Mouse (Mus musculus) embryonic facial prominence, embryonic 10.5 days (tissue): ENCODE results near the gene Nxt1. TPM values are rescaled to one million over a fixed set of nuclear protein-coding genes. Genes with fewer than 3 reads are reported as not detected.

ENCODE experiments used
- DNase-seq: peaks from one replicate; pipeline ENCODE4 v3.0.0-alpha.2; 2017; ENCODE audit warnings: low spot score
- H3K27ac ChIP-seq: fragments of 300-500 bp; sonication (generic); replicated peaks from 2 replicates; pipeline ENCODE4 v1.5.1; 2016; ENCODE audit warnings: mild to moderate bottlenecking
- H3K27me3 ChIP-seq: fragments of 300-500 bp; sonication (generic); replicated peaks from 2 replicates; pipeline ENCODE4 v1.6.1; 2016; ENCODE audit warnings: low read depth, mild to moderate bottlenecking; ENCODE audit not compliant: poor library complexity, severe bottlenecking
- H3K36me3 ChIP-seq: fragments of 300-500 bp; sonication (generic); replicated peaks from 2 replicates; pipeline ENCODE4 v1.6.1; 2016; ENCODE audit warnings: mild to moderate bottlenecking, moderate library complexity
- H3K4me1 ChIP-seq: fragments of 300-500 bp; sonication (generic); 2 replicates; pipeline ENCODE4 v1.6.1; 2016
- H3K4me3 ChIP-seq: fragments of 300-500 bp; sonication (generic); 2 replicates; pipeline ENCODE4 v1.5.1; 2016; ENCODE audit warnings: mild to moderate bottlenecking, moderate library complexity
- H3K9me3 ChIP-seq: fragments of 300-500 bp; sonication (generic); 2 replicates; pipeline ENCODE4 v1.6.1; 2016; ENCODE audit warnings: mild to moderate bottlenecking
- WGBS: fragments of 180-500 bp; shearing (Covaris S2); methylation state at CpG from one replicate; pipeline ENCODE4 v1.1.7; 2016; 5-methylcytosine and 5-hydroxymethylcytosine counted together
- polyA plus RNA-seq: library from polyadenylated mRNA; unstranded; fragments of >200 nt; fragmentation: Nextera tagmentation; extraction: Ambion mirVana; gene quantifications from 2 replicates; pipeline ENCODE4 v1.2.1, GENCODE M21; 2016

Gene Nxt1
- 142 and 154 TPM in 2 replicates for polyA plus RNA-seq

GRCm38 (mm10) chr2:148672199-148673096 lies at the start of gene Nxt1:
Gene Nxt1, plus strand, starts transcription at chr2:148672601.
- DNase-seq, result peak; percentile 97
- no peaks in the 10 kb centered on the region for H3K27me3 ChIP-seq
- H3K36me3 ChIP-seq, result peaks cover 32% of the 10 kb centered on the region
- peaks cover 33% of the 10 kb centered on the region for H3K4me1 ChIP-seq
- peak within 1 kb of the TSS; percentile 91 for H3K27ac ChIP-seq
- peak within 1 kb of the TSS; percentile 75 for H3K4me3 ChIP-seq
- no peaks in the 10 kb centered on the region for H3K9me3 ChIP-seq
- 2% methylated on average over 58 of the region's 58 CpGs for WGBS

- Histone ChIP-seq H3K4me1 (no peaks in the 10 kb centered on the region), H3K36me3 (no peaks in the 10 kb centered on the region), H3K27ac (no peak overlapping the region), H3K27me3 (no peaks in the 10 kb centered on the region), H3K4me3 (no peak overlapping the region), H3K9me3 (no peaks in the 10 kb centered on the region)
- 80% methylated on average over 2 of the region's 2 CpGs for WGBS
- no peak for DNase-seq
These were observed 49.3 kb upstream of the Nxt1 start for GRCm38 (mm10) chr2:148623067-148623466.

GRCm38 (mm10) chr2:148624484-148624883 lies 47.9 kb upstream of the Nxt1 start:
- H3K4me3 ChIP-seq, result no peak overlapping the region
- H3K27ac ChIP-seq, result no peak overlapping the region
- H3K36me3 ChIP-seq, result no peaks in the 10 kb centered on the region
- H3K4me1 ChIP-seq, result no peaks in the 10 kb centered on the region
- no peaks in the 10 kb centered on the region for H3K9me3 ChIP-seq
- WGBS, result 92% methylated on average over 3 of the region's 3 CpGs
- no peaks in the 10 kb centered on the region for H3K27me3 ChIP-seq
- no peak for DNase-seq

- WGBS, result 68% methylated on average over 3 of the region's 3 CpGs
These were observed 45.4 kb upstream of the Nxt1 start for GRCm38 (mm10) chr2:148627011-148627471.

DNA sequence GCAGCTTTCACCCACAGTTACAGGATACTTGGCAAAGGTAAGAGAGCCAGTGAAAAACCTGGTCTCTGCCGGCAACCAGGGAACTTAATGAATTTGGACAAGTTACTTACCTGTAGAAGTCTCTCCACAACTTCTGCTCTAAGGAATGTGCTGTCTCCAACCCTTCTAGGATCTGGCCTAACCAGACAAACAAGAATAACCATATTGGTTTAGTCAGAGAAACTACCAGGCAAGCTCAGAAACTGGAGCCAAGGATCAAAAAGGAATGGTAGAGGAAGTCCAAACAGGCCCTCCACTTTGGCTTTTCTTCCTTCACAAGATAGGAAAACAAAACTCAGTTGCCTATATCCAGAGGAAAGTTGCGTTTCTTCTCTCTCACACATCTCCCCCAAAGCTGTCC lies 41.4 kb upstream of the Nxt1 start:
- H3K9me3 ChIP-seq, result no peaks in the 10 kb centered on the region
- 86% methylated on average over 2 of the region's 2 CpGs for WGBS
- H3K4me1 ChIP-seq, result no peaks in the 10 kb centered on the region
- H3K36me3 ChIP-seq, result no peaks in the 10 kb centered on the region
- H3K27ac ChIP-seq, result no peak overlapping the region
- H3K4me3 ChIP-seq, result no peak overlapping the region
- no peak for DNase-seq
- H3K27me3 ChIP-seq, result no peaks in the 10 kb centered on the region

More at GRCm38 (mm10) chr2:148627011-148627471, 45.4 kb upstream of the Nxt1 start:
- H3K27ac ChIP-seq, result no peak overlapping the region
- H3K4me1 ChIP-seq, result no peaks in the 10 kb centered on the region
- no peak overlapping the region for H3K4me3 ChIP-seq
- no peaks in the 10 kb centered on the region for H3K9me3 ChIP-seq
- H3K36me3 ChIP-seq, result no peaks in the 10 kb centered on the region
- no peaks in the 10 kb centered on the region for H3K27me3 ChIP-seq
- no peak for DNase-seq

DNA sequence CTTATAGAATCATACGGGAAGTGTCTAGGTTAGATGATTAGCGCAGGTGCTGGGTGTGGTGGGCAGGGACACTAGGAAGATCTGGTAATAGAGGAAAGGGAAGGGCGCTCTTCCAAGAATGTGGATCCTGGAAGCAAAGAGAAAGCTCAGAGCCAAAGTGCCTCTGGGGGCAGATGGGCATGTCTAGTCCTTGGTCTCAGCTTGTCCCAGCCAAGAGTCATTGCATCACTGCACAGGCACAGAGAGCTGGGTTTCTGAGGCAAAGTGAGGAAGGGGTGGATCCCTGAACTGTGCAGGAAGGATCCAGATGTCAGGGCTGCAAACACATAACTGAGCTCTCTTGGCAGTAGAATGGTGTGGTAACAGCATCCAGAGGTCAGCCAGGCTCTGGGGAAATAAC lies 40.8 kb upstream of the Nxt1 start:
- DNase-seq, result no peak
- H3K27me3 ChIP-seq, result no peaks in the 10 kb centered on the region
- H3K9me3 ChIP-seq, result no peaks in the 10 kb centered on the region
- no peaks in the 10 kb centered on the region for H3K4me1 ChIP-seq
- 94% methylated on average over 3 of the region's 3 CpGs for WGBS
- no peak overlapping the region for H3K27ac ChIP-seq
- H3K4me3 ChIP-seq, result no peak overlapping the region
- H3K36me3 ChIP-seq, result no peaks in the 10 kb centered on the region

GRCm38 (mm10) chr2:148634466-148634865 lies 37.9 kb upstream of the Nxt1 start:
- Histone ChIP-seq H3K27me3 (no peaks in the 10 kb centered on the region), H3K4me1 (no peaks in the 10 kb centered on the region), H3K9me3 (no peaks in the 10 kb centered on the region), H3K4me3 (no peak overlapping the region), H3K27ac (no peak overlapping the region), H3K36me3 (no peaks in the 10 kb centered on the region)
- no peak for DNase-seq
- 90% methylated on average over 4 of the region's 4 CpGs for WGBS

DNA sequence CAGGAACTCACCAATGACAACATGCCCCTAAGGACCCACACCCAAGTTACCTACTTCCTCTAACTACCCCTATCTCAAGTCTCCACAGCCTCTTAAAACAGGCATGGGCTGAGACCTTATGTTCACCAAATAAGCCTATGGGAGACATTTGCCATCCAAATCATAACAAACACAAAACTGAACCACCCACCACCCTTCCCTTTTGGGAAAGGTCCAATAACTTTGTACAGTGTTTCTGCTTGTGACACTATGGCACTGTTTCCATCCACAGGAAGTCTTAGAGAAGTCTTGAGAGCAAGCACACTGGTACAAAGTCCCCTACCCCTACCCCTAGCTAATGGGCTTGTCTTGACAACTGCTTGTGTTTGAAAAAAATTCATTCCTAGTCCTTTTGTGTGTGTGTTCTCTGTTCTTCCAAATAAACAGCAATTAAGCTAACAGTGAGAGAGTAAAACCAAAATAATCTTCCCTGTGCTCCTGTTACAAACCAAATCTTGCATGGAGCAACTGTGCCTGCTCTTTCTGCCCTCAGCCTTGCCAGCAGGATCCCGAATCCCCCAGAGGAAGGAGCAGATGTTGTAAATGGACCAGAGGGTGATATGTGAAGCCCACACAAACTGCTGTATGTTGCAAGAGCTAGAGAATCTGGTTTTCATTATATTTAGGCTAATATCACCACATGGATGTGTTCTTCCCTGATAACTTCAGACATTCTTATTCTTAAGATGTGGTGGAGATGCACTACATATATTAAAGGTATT lies 29.6 kb upstream of the Nxt1 start:
- Histone ChIP-seq H3K4me1 (peaks cover 6% of the 10 kb centered on the region), H3K9me3 (no peaks in the 10 kb centered on the region), H3K27me3 (no peaks in the 10 kb centered on the region), H3K36me3 (no peaks in the 10 kb centered on the region), H3K4me3 (no peak overlapping the region), H3K27ac (no peak overlapping the region)
- DNase-seq, result peak; percentile 29
- 64% methylated on average over 1 of the region's 1 CpGs for WGBS

GRCm38 (mm10) chr2:148644421-148645000 lies 27.9 kb upstream of the Nxt1 start:
- H3K27me3 ChIP-seq, result no peaks in the 10 kb centered on the region
- H3K27ac ChIP-seq, result no peak overlapping the region
- H3K36me3 ChIP-seq, result no peaks in the 10 kb centered on the region
- no peak for DNase-seq
- no peak overlapping the region for H3K4me3 ChIP-seq
- no peaks in the 10 kb centered on the region for H3K9me3 ChIP-seq
- H3K4me1 ChIP-seq, result peaks cover 6% of the 10 kb centered on the region
- 86% methylated on average over 6 of the region's 6 CpGs for WGBS

DNA sequence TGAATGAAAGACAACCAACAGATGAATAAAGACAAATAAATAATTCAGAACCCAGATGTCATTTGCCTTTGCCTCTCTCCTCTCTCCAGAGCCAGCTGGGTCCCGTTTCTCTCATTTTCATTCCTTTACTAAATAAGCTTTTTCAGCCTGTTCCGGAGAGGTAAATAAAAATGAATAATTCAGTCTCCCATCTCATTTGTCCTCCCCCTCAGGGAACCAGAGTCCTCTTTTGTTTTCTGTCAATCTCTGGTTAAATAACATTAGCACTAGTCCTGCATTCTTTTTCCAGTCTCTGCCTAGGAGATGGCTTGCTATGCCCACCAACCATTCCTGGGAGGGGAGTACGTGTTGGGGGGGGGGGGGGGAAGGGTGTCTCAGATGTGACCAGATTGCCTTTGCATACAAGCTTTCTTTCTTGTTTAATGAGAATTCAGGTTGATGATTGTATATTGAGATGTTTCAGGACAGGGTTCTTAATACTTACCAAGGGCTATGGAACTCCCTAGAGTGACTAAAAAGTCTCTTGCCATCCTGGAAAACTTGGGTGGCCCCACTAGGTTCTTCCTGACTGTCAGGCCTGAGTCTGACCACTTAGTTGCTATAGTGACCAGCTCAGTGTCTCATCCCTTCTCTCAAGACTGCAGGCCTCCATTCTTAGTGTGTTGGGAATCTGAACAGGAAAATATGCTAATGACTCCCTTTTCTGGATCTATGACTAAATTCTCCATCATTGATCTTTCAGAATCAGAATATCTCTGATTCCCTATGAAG lies 21.6 kb upstream of the Nxt1 start:
- Histone ChIP-seq H3K27ac (no peak overlapping the region), H3K4me1 (no peaks in the 10 kb centered on the region), H3K36me3 (no peaks in the 10 kb centered on the region), H3K4me3 (no peak overlapping the region), H3K9me3 (no peaks in the 10 kb centered on the region), H3K27me3 (no peaks in the 10 kb centered on the region)
- DNase-seq, result no peak
- WGBS, result 33% methylated on average over 3 of the region's 3 CpGs

DNA sequence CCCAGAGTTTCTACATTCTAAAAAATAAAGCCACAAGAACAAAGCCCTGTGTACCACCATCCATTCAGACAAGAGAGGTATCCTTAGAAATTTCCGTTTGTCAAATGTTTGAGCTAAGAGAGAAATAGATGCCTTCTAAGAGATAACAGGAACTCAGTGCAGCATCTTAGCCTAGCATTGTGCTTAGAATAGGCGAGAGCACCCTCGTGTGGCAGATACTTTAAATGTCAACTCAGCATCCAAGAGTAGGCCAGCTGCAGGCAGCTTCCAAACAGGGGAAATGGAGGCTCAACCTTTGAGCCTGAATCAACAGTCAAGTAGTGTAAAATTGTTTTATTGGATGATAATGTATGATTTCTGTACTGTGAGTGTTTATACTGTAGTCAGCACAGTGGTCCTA lies 17.4 kb upstream of the Nxt1 start:
- Histone ChIP-seq H3K27ac (no peak overlapping the region), H3K36me3 (no peaks in the 10 kb centered on the region), H3K4me3 (no peak overlapping the region), H3K9me3 (no peaks in the 10 kb centered on the region), H3K27me3 (no peaks in the 10 kb centered on the region), H3K4me1 (no peaks in the 10 kb centered on the region)
- WGBS, result 3% methylated on average over 3 of the region's 3 CpGs
- peak; percentile 47 for DNase-seq

- Histone ChIP-seq H3K4me3 (no peak overlapping the region), H3K36me3 (no peaks in the 10 kb centered on the region), H3K4me1 (no peaks in the 10 kb centered on the region), H3K27me3 (no peaks in the 10 kb centered on the region), H3K27ac (no peak overlapping the region), H3K9me3 (no peaks in the 10 kb centered on the region)
- 96% methylated on average over 1 of the region's 1 CpGs for WGBS
- no peak for DNase-seq
These were observed 8.9 kb upstream of the Nxt1 start for GRCm38 (mm10) chr2:148663458-148663857.
